Mouse (Mus musculus) layer of hippocampus, adult 9-10 months (tissue): ENCODE measurements around the gene Olfr190.
"Not testable (repeated sequence)": the region's sequence is repeated elsewhere in the genome, so short reads cannot be mapped to it uniquely, and the experiment has no call there.

ENCODE experiments used
- DNase-seq: peaks from one replicate; pipeline ENCODE4 v3.0.0; 2022; ENCODE audit warnings: low spot score

The Olfr190 gene

DNA sequence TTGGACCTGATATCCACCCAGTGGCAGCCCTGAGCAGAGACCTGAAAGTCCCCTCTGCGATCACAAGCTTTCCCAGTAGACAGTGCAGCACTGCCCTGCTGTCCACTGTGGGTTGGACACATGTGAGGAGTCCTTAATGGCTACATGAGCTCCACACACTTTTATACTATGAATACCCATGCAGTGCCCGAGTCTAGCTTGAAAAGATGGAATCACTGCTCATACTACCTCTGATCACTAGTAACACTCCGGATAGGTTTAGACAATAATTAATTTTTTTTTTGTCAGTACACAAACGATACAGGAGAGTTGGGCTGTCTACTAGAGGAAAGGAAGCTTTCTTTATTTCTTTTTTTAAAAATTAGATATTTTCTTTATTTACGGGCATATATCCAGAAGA is at the start of gene Olfr190:
Gene Olfr190 (minus strand): TSS at position 101 of the 400 bp plus-strand sequence.
- no peak for DNase-seq

DNA sequence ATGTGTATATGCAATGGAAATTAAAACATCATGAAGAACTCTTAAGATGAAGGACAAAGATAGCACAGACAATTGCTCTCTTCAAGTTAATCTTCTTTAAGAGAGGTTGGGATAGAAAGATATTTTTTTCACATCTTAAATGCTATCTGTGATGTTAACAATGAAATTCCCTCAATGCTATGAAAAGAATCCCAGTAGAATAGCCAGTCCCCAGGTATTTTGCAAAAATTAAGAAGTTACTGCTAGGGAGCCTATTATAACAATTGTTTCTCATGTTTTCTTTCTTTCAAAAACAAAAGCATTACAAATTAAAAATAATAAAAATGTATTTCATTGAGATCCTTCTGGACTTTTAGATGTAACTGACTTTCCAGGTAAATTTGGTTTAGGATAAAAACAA is 43.2 kb upstream of the Olfr190 start, which contains the start of gene Olfr194:
Gene Olfr194 (minus strand): TSS at position 101 of the 400 bp plus-strand sequence.
- no peak for DNase-seq

DNA sequence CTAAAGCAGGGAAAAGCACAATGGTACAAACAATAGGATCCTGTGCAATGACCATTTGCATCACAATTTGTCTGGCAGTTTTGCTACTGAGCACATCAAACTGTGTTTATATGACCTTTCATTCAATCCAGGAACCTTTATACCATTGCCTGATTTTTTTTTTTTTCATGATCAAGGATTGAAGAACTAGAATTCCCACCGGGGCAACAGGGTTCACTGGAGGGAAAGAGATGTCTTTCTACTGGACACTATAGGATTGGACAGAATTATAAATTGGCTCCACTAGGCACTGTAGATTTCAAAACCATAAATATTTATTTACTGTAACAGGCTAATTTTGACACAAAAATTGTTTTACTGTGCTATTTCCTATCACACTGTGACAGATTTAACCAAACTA is 34.0 kb upstream of the Olfr190 start, which contains the start of gene Olfr193:
Gene Olfr193 (minus strand): TSS at position 101 of the 400 bp plus-strand sequence.
- DNase-seq, result no peak

DNA sequence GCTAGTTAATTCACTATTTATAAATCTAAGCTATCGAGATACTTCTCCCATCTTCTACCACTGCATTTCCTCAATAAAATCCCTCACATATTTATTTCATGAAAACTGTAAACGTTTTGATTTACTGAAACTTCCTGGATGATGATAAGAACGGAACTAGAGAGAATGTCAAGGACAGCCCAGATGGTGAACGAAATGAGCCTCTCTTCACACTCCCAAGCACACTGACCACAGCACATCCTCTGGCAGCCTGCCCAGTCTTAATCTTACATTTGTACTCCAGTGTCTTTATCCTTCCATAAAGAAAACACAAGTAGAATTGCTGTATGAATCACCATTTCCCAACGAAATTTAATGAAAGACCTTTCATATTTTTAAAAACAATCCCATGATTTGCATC is 30.7 kb upstream of the Olfr190 start:
- not testable (repeated sequence) for DNase-seq

DNA sequence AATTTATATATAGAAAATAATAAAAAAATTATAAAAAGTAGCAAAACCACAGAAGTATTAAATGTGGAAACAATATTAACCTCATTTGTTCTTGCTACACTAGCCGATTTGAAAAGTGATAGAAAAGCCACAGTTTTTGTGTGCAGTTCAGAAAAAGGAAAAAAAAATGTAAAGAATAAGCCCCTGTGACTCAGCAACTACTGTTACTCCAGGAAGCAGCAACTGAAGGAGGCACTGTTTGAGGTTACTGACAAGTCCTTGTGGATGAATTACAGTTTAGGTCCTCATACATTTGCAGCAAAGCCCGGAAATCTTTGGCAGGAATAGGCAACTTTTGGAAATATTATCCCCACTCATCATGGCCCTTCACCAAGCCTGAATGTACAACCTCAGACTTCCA is 27.5 kb upstream of the Olfr190 start:
- no peak for DNase-seq

DNA sequence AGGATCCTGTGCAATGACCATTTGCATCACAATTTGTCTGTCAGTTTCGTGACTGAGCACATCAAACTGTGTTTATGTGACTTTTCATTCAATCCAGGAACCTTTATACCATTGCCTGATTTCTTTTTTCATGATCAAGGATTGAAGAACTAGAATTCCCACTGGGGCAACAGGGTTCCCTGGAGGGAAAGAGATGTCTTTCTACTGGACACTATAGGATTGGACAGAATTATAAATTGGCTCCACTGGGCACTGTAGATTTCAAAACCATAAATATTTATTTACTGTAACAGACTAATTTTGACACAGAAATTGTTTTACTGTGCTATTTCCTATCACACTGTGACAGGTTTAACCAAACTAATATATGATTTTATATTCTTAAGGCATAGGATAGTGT is 11.9 kb upstream of the Olfr190 start, which contains the start of gene Olfr191:
Gene Olfr191 (minus strand): TSS at position 101 of the 400 bp plus-strand sequence.
- not testable (repeated sequence) for DNase-seq

DNA sequence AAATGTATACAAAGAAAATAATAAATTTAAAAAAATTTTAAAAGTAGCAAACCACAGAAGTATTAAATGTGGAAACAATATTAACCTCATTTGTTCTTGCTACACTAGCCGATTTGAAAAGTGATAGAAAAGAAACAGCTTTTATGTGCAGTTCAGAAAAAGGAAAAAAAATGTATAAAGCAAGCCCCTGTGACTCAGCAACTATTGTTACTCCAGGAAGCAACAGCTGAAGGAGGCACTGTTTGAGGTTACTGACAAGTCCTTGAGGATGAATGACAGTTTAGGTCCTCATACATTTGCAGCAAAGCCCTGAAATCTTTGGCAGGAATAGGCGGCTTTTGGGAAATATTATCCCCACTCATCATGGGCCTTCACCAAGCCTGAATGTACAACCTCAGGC is 3.3 kb upstream of the Olfr190 start:
- not testable (repeated sequence) for DNase-seq

DNA sequence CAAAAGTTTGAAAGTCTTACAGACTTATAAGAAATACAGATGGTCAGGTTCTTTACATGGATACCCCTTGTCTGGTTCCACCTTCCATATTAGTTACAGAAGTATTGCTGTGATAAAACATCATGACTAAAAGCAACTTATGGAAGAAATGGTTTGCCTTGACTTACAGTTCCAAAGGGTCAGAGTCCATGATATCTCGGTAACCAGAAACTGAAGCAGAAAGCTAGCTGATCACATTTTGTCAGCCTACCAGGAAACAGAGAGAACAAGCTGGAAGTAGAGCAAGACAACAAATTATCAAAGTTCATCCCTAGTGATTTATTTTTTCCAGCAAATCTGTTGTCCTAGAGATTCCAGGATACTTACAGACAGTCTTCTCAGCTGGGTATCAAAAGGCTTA is 4.3 kb downstream of the Olfr190 start:
- no peak for DNase-seq

DNA sequence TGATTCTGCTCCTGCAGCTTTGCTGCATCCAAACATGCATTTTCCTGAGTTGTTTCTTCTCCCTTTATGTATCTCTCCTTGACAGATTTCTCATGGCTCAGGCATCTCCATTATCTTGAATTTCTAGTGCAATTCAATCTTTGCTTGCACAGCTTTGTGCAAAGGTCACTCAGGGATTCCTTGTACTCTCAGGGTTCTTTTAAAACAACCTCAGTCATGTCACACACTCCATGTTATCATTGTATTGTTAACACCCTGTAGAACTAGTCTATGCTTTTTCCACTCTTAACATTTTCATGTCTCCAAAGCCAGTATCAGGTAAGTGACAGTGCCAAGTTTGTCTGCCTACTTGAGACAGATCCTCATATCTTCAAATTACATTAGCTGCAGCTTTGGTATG is 6.0 kb downstream of the Olfr190 start:
- DNase-seq, result no peak

DNA sequence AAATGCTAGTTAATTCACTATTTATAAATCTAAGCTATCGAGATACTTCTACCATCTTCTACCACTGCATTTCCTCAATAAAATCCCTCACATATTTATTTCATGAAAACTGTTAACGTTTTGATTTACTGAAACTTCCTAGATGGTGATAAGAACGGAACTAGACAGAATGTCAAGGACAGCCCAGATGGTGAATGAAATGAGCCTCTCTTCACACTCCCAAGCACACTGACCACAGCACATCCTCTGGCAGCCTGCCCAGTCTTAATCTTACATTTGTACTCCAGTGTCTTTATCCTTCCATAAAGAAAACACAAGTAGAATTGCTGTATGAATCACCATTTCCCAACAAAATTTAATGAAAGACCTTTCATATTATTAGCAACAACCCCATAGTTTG is 15.4 kb downstream of the Olfr190 start:
- not testable (repeated sequence) for DNase-seq

DNA sequence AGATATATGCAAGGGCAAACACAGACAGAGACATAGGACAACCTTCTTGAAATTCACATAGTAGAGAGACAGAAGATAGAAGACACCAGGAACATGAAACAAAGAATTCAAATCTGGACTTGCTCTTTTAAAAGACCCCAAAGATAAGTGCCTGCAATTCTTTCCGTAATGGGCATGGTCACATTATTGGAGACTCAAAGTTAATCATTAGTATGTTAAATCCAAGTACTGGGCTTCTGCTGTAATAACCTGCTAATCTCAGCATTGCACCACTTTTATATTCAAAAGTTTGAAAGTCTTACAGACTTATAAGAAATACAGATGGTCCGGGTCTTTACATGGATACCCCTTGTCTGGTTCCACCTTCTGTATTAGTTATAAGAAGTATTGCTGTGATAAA is 28.5 kb downstream of the Olfr190 start:
- DNase-seq, result not testable (repeated sequence)

DNA sequence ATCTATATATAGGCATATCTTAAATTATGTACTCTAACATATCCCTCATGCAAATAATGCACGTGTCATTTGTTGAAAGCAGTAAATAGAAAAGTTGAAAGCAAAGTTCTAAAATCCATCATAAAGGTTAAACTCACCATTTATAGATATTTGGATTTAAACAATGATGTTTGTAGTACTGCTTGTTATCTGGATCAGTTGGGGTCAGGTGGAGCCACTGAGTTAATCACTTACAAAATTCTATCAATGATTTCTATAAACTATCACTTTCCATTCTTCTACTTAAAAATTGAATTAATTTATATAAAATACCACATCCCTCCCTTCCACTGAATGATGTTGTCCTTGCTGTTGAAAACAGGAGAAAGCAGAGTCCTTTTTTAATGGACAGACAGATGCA is 28.9 kb downstream of the Olfr190 start:
- no peak for DNase-seq

DNA sequence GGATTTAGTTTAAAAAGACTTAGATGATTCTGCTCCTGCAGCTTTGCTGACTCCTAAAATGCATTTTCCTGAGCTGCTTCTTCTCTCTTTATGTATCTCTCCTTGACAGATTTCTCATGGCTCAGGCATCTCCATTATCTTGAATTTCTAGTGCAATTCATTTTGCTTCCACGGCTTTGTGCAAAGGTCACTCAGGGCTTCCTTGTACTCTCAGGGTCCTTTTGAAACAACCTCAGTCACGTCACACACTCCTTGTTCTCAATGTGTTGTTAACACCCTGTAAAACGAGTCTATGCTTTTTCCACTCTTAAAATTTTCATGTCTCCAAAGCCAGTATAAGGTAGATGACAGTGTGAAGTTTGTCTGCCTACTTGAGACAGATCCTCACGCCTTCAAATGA is 30.2 kb downstream of the Olfr190 start:
- no peak for DNase-seq

DNA sequence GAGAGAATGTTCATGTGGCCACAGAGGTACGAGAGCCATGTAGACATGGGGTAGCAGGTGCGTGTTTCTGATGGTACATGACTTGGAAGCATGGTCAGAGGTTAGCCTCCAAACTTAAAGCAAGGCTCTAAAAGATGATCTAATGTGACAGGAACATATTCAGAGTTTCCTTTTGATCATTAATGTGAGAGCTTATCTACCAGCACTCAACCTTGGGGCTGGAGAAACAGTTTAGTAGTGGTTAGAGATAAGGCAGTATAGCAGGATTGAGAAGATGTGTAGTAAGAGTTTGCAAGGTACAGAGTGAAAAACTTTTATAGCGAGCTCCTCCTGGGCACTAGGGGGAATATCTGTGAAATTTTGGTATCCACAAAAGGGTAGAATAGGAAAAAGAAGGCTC is 32.0 kb downstream of the Olfr190 start:
- no peak for DNase-seq

DNA sequence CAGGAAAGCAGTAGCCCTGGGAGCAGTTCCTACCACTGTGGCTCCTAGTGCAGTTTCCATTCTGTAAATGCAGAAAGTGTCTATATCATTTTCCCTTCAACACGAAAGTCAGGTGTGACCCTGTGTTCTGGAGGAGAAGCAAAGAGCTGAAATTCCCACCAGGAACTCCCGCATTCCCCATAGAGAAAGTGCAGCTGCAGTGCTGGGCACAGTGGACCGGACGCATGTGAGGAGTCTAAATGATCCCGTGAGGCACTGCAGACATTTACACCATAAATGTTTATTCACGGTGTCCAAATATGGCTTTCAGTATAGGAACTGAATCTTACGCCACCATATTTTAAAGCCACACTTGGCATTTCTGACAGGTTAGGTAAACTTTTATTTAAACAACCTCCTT is 38.1 kb downstream of the Olfr190 start, which contains the start of gene Olfr187:
Gene Olfr187 (minus strand): TSS at position 58 of the 400 bp plus-strand sequence.
- no peak for DNase-seq

DNA sequence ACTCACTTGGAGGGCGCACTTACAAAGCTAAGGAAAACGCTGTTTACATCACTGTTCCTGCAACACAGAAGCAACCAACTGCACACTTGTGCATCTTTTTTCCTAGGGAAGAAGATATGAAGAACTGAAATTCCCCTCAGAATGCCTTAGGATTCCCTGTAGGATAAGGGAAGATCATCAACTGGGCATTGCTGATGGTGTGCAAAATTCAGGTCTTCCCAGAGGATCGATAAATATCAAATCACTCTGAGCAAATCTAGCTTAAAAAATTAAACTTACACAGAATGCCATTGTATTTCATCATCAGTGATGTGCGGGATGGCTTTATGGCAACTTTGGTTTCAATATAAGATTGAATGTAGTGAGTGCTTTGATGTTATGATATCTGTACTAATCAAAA is 47.6 kb downstream of the Olfr190 start, which contains the start of gene Olfr186:
Gene Olfr186 (minus strand): TSS at position 101 of the 400 bp plus-strand sequence.
- no peak for DNase-seq
